Mouse (Mus musculus): ENCODE measurements at regions not wholly inside any gene's neighbourhood (a gene's known extent, or its start where the extent isn't known, plus 50 kb on each side); places are given as distances from the start of the nearest gene placed in this dataset.

DNA sequence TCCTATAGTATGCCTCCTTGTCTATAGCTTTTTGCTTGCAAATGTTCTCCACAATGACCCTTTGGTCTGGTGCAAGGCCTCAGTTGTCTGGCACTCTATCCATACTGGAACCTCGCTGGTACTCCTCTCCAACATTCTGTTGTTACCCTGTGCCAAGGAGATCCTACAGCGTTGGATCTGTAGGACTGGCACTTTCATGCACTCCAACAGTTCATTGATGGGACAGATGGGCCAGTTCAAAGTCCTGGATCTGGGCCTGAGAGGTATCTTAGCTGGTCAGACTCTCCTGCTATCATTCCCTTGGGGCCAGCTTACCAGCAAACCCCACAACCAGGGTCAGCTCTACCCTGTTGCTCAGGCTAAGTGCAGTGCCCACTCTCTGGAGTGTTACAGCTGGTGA, 241.1 kb upstream of the Grin3a start:
- in situ Hi-C loops (cut with MboI; ENCODE audit: low sequenced_read_pairs in 2 of 2, unreplicated experiment in 2 of 2), result no loop called here
- TF ChIP-seq ZNF384 (IDR thresholded peaks at IDR 0.05; ENCODE audit: low read depth, low read length) (no peak), HCFC1 (IDR thresholded peaks at IDR 0.05; ENCODE audit: borderline replicate concordance, insufficient read depth, low read length) (no peak), CHD2 (IDR thresholded peaks at IDR 0.05; ENCODE audit: low read depth, low read length) (no peak), MAFK (IDR thresholded peaks at IDR 0.05; ENCODE audit: insufficient read depth, low read depth, low read length) (no peak), ZC3H11A (IDR thresholded peaks at IDR 0.05; ENCODE audit: borderline replicate concordance, low read depth, low read length) (no peak)
- H3K4me1 ChIP-seq (ENCODE audit: control insufficient read depth in 2 of 2, insufficient read depth in 2 of 2, low read length in 2 of 2, poor library complexity in 1 of 2), result no peaks in the 10 kb centered on the region
- no peaks in the 10 kb centered on the region for H3K9me3 ChIP-seq (ENCODE audit: control insufficient read depth, insufficient read depth, low read depth, low read length)
- H3K36me3 ChIP-seq (ENCODE audit: control insufficient read depth, insufficient read depth, low read length, poor library complexity, severe bottlenecking), result no peaks in the 10 kb centered on the region
- H3K9ac ChIP-seq (ENCODE audit: insufficient read depth, low read depth, low read length, poor library complexity, severe bottlenecking), result no peak overlapping the region
- H3K27ac ChIP-seq (ENCODE audit: insufficient read depth, low read depth, low read length, poor library complexity, severe bottlenecking), result no peak overlapping the region
- no peak overlapping the region for H3K4me3 ChIP-seq (ENCODE audit: insufficient read depth in 1 of 2, low read depth in 1 of 2, low read length in 2 of 2, poor library complexity in 1 of 2, severe bottlenecking in 1 of 2)
- DNase-seq (ENCODE audit: low read depth, low spot score), result no peak

- in situ Hi-C loops (cut with MboI; ENCODE audit: low sequenced_read_pairs in 2 of 2, unreplicated experiment in 2 of 2), result no loop called here
- H3K4me3 ChIP-seq (ENCODE audit: insufficient read depth in 1 of 2, low read depth in 1 of 2, low read length in 2 of 2, poor library complexity in 1 of 2, severe bottlenecking in 1 of 2), result no peak overlapping the region
- H3K9me3 ChIP-seq (ENCODE audit: control insufficient read depth, insufficient read depth, low read depth, low read length), result no peaks in the 10 kb centered on the region
- no peak for TF ChIP-seq ZNF384 (IDR thresholded peaks at IDR 0.05; ENCODE audit: low read depth, low read length)
- no peak for TF ChIP-seq CHD2 (IDR thresholded peaks at IDR 0.05; ENCODE audit: low read depth, low read length)
- no peak for TF ChIP-seq MAFK (IDR thresholded peaks at IDR 0.05; ENCODE audit: insufficient read depth, low read depth, low read length)
- TF ChIP-seq ZC3H11A (IDR thresholded peaks at IDR 0.05; ENCODE audit: borderline replicate concordance, low read depth, low read length), result no peak
- no peak for TF ChIP-seq HCFC1 (IDR thresholded peaks at IDR 0.05; ENCODE audit: borderline replicate concordance, insufficient read depth, low read length)
- no peaks in the 10 kb centered on the region for H3K36me3 ChIP-seq (ENCODE audit: control insufficient read depth, insufficient read depth, low read length, poor library complexity, severe bottlenecking)
- DNase-seq (ENCODE audit: low read depth, low spot score), result no peak
- H3K4me1 ChIP-seq (ENCODE audit: control insufficient read depth in 2 of 2, insufficient read depth in 2 of 2, low read length in 2 of 2, poor library complexity in 1 of 2), result no peaks in the 10 kb centered on the region
- H3K9ac ChIP-seq (ENCODE audit: insufficient read depth, low read depth, low read length, poor library complexity, severe bottlenecking), result no peak overlapping the region
- H3K27ac ChIP-seq (ENCODE audit: insufficient read depth, low read depth, low read length, poor library complexity, severe bottlenecking), result no peak overlapping the region
Observed at GRCm38 (mm10) chr4:50055519-50055918, 210.0 kb upstream of the Grin3a start.

GRCm38 (mm10) chr4:50041476-50041875, 195.9 kb upstream of the Grin3a start:
- in situ Hi-C loops (cut with MboI; ENCODE audit: low sequenced_read_pairs in 2 of 2, unreplicated experiment in 2 of 2), result no loop called here
- H3K9ac ChIP-seq (ENCODE audit: insufficient read depth, low read depth, low read length, poor library complexity, severe bottlenecking), result no peak overlapping the region
- H3K9me3 ChIP-seq (ENCODE audit: control insufficient read depth, insufficient read depth, low read depth, low read length), result no peaks in the 10 kb centered on the region
- no peak for DNase-seq (ENCODE audit: low read depth, low spot score)
- TF ChIP-seq HCFC1 (IDR thresholded peaks at IDR 0.05; ENCODE audit: borderline replicate concordance, insufficient read depth, low read length) (no peak), ZC3H11A (IDR thresholded peaks at IDR 0.05; ENCODE audit: borderline replicate concordance, low read depth, low read length) (no peak), ZNF384 (IDR thresholded peaks at IDR 0.05; ENCODE audit: low read depth, low read length) (no peak), MAFK (IDR thresholded peaks at IDR 0.05; ENCODE audit: insufficient read depth, low read depth, low read length) (no peak), CHD2 (IDR thresholded peaks at IDR 0.05; ENCODE audit: low read depth, low read length) (no peak)
- H3K4me3 ChIP-seq (ENCODE audit: insufficient read depth in 1 of 2, low read depth in 1 of 2, low read length in 2 of 2, poor library complexity in 1 of 2, severe bottlenecking in 1 of 2), result no peak overlapping the region
- no peaks in the 10 kb centered on the region for H3K36me3 ChIP-seq (ENCODE audit: control insufficient read depth, insufficient read depth, low read length, poor library complexity, severe bottlenecking)
- H3K4me1 ChIP-seq (ENCODE audit: control insufficient read depth in 2 of 2, insufficient read depth in 2 of 2, low read length in 2 of 2, poor library complexity in 1 of 2), result no peaks in the 10 kb centered on the region
- no peak overlapping the region for H3K27ac ChIP-seq (ENCODE audit: insufficient read depth, low read depth, low read length, poor library complexity, severe bottlenecking)

GRCm38 (mm10) chr4:50036079-50036478, 190.5 kb upstream of the Grin3a start:
- Histone ChIP-seq H3K9ac (ENCODE audit: insufficient read depth, low read depth, low read length, poor library complexity, severe bottlenecking) (no peak overlapping the region), H3K9me3 (ENCODE audit: control insufficient read depth, insufficient read depth, low read depth, low read length) (no peaks in the 10 kb centered on the region), H3K27ac (ENCODE audit: insufficient read depth, low read depth, low read length, poor library complexity, severe bottlenecking) (no peak overlapping the region), H3K4me3 (ENCODE audit: insufficient read depth in 1 of 2, low read depth in 1 of 2, low read length in 2 of 2, poor library complexity in 1 of 2, severe bottlenecking in 1 of 2) (no peak overlapping the region), H3K4me1 (ENCODE audit: control insufficient read depth in 2 of 2, insufficient read depth in 2 of 2, low read length in 2 of 2, poor library complexity in 1 of 2) (no peaks in the 10 kb centered on the region), H3K36me3 (ENCODE audit: control insufficient read depth, insufficient read depth, low read length, poor library complexity, severe bottlenecking) (no peaks in the 10 kb centered on the region)
- in situ Hi-C loops (cut with MboI; ENCODE audit: low sequenced_read_pairs in 2 of 2, unreplicated experiment in 2 of 2), result no loop called here
- TF ChIP-seq ZNF384 (IDR thresholded peaks at IDR 0.05; ENCODE audit: low read depth, low read length) (no peak), HCFC1 (IDR thresholded peaks at IDR 0.05; ENCODE audit: borderline replicate concordance, insufficient read depth, low read length) (no peak), CHD2 (IDR thresholded peaks at IDR 0.05; ENCODE audit: low read depth, low read length) (no peak), MAFK (IDR thresholded peaks at IDR 0.05; ENCODE audit: insufficient read depth, low read depth, low read length) (no peak), ZC3H11A (IDR thresholded peaks at IDR 0.05; ENCODE audit: borderline replicate concordance, low read depth, low read length) (no peak)
- peak; percentile 15 for DNase-seq (ENCODE audit: low read depth, low spot score)

GRCm38 (mm10) chr4:50025356-50025755, 179.8 kb upstream of the Grin3a start:
- no peaks in the 10 kb centered on the region for H3K9me3 ChIP-seq (ENCODE audit: control insufficient read depth, insufficient read depth, low read depth, low read length)
- no peak overlapping the region for H3K9ac ChIP-seq (ENCODE audit: insufficient read depth, low read depth, low read length, poor library complexity, severe bottlenecking)
- DNase-seq (ENCODE audit: low read depth, low spot score), result no peak
- no peak for TF ChIP-seq HCFC1 (IDR thresholded peaks at IDR 0.05; ENCODE audit: borderline replicate concordance, insufficient read depth, low read length)
- TF ChIP-seq CHD2 (IDR thresholded peaks at IDR 0.05; ENCODE audit: low read depth, low read length), result no peak
- in situ Hi-C loops (cut with MboI; ENCODE audit: low sequenced_read_pairs in 2 of 2, unreplicated experiment in 2 of 2), result no loop called here
- no peak overlapping the region for H3K4me3 ChIP-seq (ENCODE audit: insufficient read depth in 1 of 2, low read depth in 1 of 2, low read length in 2 of 2, poor library complexity in 1 of 2, severe bottlenecking in 1 of 2)
- no peak overlapping the region for H3K27ac ChIP-seq (ENCODE audit: insufficient read depth, low read depth, low read length, poor library complexity, severe bottlenecking)
- H3K4me1 ChIP-seq (ENCODE audit: control insufficient read depth in 2 of 2, insufficient read depth in 2 of 2, low read length in 2 of 2, poor library complexity in 1 of 2), result no peaks in the 10 kb centered on the region
- no peaks in the 10 kb centered on the region for H3K36me3 ChIP-seq (ENCODE audit: control insufficient read depth, insufficient read depth, low read length, poor library complexity, severe bottlenecking)
